ENCODE assay signal across 8 mouse cellular contexts in the genomic region with DNA sequence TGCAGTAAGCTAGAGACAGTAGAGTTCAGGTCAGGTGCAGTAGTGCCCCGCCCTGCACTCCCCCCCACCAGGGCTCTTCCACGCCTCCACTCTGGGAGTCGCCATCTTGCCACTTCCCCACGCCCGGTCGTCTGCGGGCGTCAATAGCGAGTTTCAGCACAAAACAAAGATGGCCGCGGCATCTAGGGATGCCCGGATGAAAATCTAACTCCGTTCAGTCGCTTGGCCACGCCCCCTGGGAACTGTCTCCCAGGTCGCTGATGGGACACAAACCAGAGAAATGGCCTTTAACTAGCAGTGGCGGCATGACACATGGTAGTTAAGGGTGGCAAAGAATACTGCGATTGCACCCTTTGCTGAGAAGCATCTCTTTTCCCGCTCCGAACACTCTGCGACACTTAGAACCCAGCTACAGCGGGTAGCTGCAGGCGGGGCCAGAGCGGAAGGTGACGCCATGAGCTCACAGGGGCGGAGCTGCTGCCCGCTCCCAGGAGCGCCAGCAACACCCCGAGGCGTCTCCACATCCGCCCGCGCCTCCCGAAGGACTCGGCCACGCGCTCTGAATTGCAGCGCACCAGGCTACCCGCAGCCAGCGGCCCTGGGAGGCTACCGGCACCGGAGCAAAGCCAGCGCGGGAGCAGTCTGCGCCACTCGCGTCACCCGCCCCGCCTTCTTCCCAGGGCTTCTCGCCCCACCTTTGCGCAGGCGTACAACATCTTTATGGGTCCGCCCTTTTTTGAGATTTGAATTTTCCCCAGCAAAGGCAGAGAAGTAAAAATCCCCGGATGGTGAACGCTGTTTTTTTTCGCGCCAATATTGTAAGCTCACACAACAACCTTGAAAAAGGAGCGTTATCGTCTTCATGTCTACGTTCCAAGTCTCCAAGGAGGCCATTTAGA. TPM values are rescaled to one million over a fixed set of nuclear protein-coding genes. Genes with fewer than 3 reads are reported as not detected.
DNase-seq lines count a peak whose midpoint lies in the region; ATAC-seq lines count a peak whose summit lies in the region.

No protein-coding gene starts in this region.

- 0 out of 2 replicates have a peak, but pooled peaks cover 4% of the 10 kb centered on the region for H3K36me3 ChIP-seq in heart, embryonic 13.5 days
- H3K36me3 ChIP-seq in liver, embryonic 13.5 days, result peaks cover 22% of the 10 kb centered on the region
- H3K36me3 ChIP-seq in stomach, embryonic 16.5 days (ENCODE audit: control insufficient read depth, insufficient read depth, low read length), result no peaks in the 10 kb centered on the region

- DNase-seq in CD4-positive helper T cell, adult 2 months (ENCODE audit: low read depth, low spot score), result peak; percentile 94
- peak; percentile 87 for DNase-seq in brain, embryonic 18.5 days (ENCODE audit: low read depth, low spot score)
- DNase-seq in kidney, postnatal 10 days, result peak; percentile 93
- DNase-seq in liver, embryonic 13.5 days, result peak; percentile 83
- DNase-seq in neural tube, embryonic 10.5 days (ENCODE audit: extremely low spot score, low spot score), result peak; percentile 86

- peak overlapping the region; percentile 75 for H3K4me2 ChIP-seq in heart, embryonic 13.5 days
- peak overlapping the region; percentile 85 for H3K4me2 ChIP-seq in liver, embryonic 13.5 days
- peak overlapping the region; percentile 48 for H3K4me2 ChIP-seq in stomach, embryonic 16.5 days (ENCODE audit: low read depth, low read length)

- H3K27ac ChIP-seq in heart, embryonic 13.5 days (replicated peaks), result peak overlapping the region; percentile 99
- H3K27ac ChIP-seq in liver, embryonic 13.5 days, result peak overlapping the region; percentile 98
- H3K27ac ChIP-seq in stomach, embryonic 16.5 days (ENCODE audit: low read length), result peak overlapping the region; percentile 99

- H3K9me3 ChIP-seq in heart, embryonic 13.5 days, result no peaks in the 10 kb centered on the region
- H3K9me3 ChIP-seq in liver, embryonic 13.5 days (replicated peaks), result no peaks in the 10 kb centered on the region
- H3K9me3 ChIP-seq in stomach, embryonic 16.5 days (replicated peaks; ENCODE audit: control insufficient read depth, low read length), result no peaks in the 10 kb centered on the region

- H3K9ac ChIP-seq in heart, embryonic 13.5 days, result peak overlapping the region; percentile 88
- peak overlapping the region; percentile 88 for H3K9ac ChIP-seq in liver, embryonic 13.5 days
- H3K9ac ChIP-seq in stomach, embryonic 16.5 days (ENCODE audit: low read length), result peak overlapping the region; percentile 85

- whole genome bisulfite sequencing in heart, embryonic 13.5 days, result 6% methylated on average over 60 of the region's 60 CpGs
- 9% methylated on average over 60 of the region's 60 CpGs for WGBS in liver, embryonic 13.5 days (ENCODE audit: insufficient replicate concordance)
- WGBS in stomach, embryonic 16.5 days, result 11% methylated on average over 57 of the region's 60 CpGs

- H3K4me1 ChIP-seq in heart, embryonic 13.5 days, result peaks cover 24% of the 10 kb centered on the region
- peaks cover 50% of the 10 kb centered on the region for H3K4me1 ChIP-seq in liver, embryonic 13.5 days (replicated peaks)
- peaks cover 11% of the 10 kb centered on the region; the same call in 1 of the 2 replicates for H3K4me1 ChIP-seq in stomach, embryonic 16.5 days (ENCODE audit: control insufficient read depth, insufficient read depth, low read length)

- peak; percentile 60 for ATAC-seq in erythroid progenitor cell, adult 5-6 weeks (replicated peaks; ENCODE audit: low FRiP score, poor library complexity, severe bottlenecking)
- ATAC-seq in heart, embryonic 13.5 days (ENCODE audit: extremely low read depth, insufficient number of reproducible peaks, low FRiP score, low TSS enrichment), result peak; percentile 70
- peak; percentile 72 for ATAC-seq in liver, embryonic 13.5 days (ENCODE audit: low read depth)
- ATAC-seq in stomach, embryonic 16.5 days (ENCODE audit: insufficient read depth, low FRiP score), result peak; percentile 87

- peaks cover 6% of the 10 kb centered on the region for H3K27me3 ChIP-seq in heart, embryonic 13.5 days (replicated peaks)
- H3K27me3 ChIP-seq in liver, embryonic 13.5 days, result no peaks in the 10 kb centered on the region
- H3K27me3 ChIP-seq in stomach, embryonic 16.5 days (ENCODE audit: control insufficient read depth, insufficient read depth, low read length), result no peaks in the 10 kb centered on the region; the same call in 1 of the 2 replicates

- peak overlapping the region; percentile 65 for H3K4me3 ChIP-seq in heart, embryonic 13.5 days
- peak overlapping the region; percentile 83 for H3K4me3 ChIP-seq in liver, embryonic 13.5 days (replicated peaks)
- peak overlapping the region; percentile 71 for H3K4me3 ChIP-seq in stomach, embryonic 16.5 days (replicated peaks; ENCODE audit: low read length)

RNA-seq across cellular contexts. Expression of a gene that starts 1.3 kb away (rescaled TPM):
- 192 and 209 TPM in 2 replicates for total RNA-seq in erythroid progenitor cell, adult 5-6 weeks (2015; ENCODE audit: low replicate concordance)
- total RNA-seq in erythroid progenitor cell, adult 5-6 weeks (2017; ENCODE audit: low replicate concordance), result 123 and 145 TPM in 2 replicates
- polyA plus RNA-seq in heart, embryonic 13.5 days (2015; fragmentation: Nextera tagmentation; extraction: Ambion mirVana), result 31.7 and 34.3 TPM in 2 replicates
- polyA plus RNA-seq in liver, embryonic 13.5 days (2015; fragmentation: Nextera tagmentation; extraction: Ambion mirVana), result 34.9 and 38.5 TPM in 2 replicates
- 37.0 and 39.1 TPM in 2 replicates for polyA plus RNA-seq in stomach, embryonic 16.5 days (2015; fragmentation: Nextera tagmentation; extraction: Ambion mirVana)

RNA-seq across cellular contexts. Expression of a gene that starts 36.8 kb away (rescaled TPM):
- 3.4 TPM in 1 of 2 replicates, not detected in the other for total RNA-seq in erythroid progenitor cell, adult 5-6 weeks (2015; ENCODE audit: low replicate concordance)
- 1.7 TPM in 1 of 2 replicates, not detected in the other for total RNA-seq in erythroid progenitor cell, adult 5-6 weeks (2017; ENCODE audit: low replicate concordance)
- polyA plus RNA-seq in heart, embryonic 13.5 days (2015; fragmentation: Nextera tagmentation; extraction: Ambion mirVana), result 52.1 and 60.4 TPM in 2 replicates
- polyA plus RNA-seq in liver, embryonic 13.5 days (2015; fragmentation: Nextera tagmentation; extraction: Ambion mirVana), result 17.5 TPM in 2 replicates
- 63.3 and 65.5 TPM in 2 replicates for polyA plus RNA-seq in stomach, embryonic 16.5 days (2015; fragmentation: Nextera tagmentation; extraction: Ambion mirVana)

RNA-seq across cellular contexts. Expression of a gene that starts 45.7 kb away (rescaled TPM):
- 17.7 and 34.8 TPM in 2 replicates for total RNA-seq in erythroid progenitor cell, adult 5-6 weeks (2015; ENCODE audit: low replicate concordance)
- total RNA-seq in erythroid progenitor cell, adult 5-6 weeks (2017; ENCODE audit: low replicate concordance), result 14.7 and 25.9 TPM in 2 replicates
- polyA plus RNA-seq in heart, embryonic 13.5 days (2015; fragmentation: Nextera tagmentation; extraction: Ambion mirVana), result 87.0 and 96.6 TPM in 2 replicates
- 129 and 131 TPM in 2 replicates for polyA plus RNA-seq in liver, embryonic 13.5 days (2015; fragmentation: Nextera tagmentation; extraction: Ambion mirVana)
- polyA plus RNA-seq in stomach, embryonic 16.5 days (2015; fragmentation: Nextera tagmentation; extraction: Ambion mirVana), result 126 and 134 TPM in 2 replicates

RNA-seq across cellular contexts. Expression of a gene that starts 45.8 kb away (rescaled TPM):
- total RNA-seq in erythroid progenitor cell, adult 5-6 weeks (2015; ENCODE audit: low replicate concordance), result 12.2 and 16.9 TPM in 2 replicates
- 14.5 and 21.0 TPM in 2 replicates for total RNA-seq in erythroid progenitor cell, adult 5-6 weeks (2017; ENCODE audit: low replicate concordance)
- 1.5 TPM in 2 replicates for polyA plus RNA-seq in heart, embryonic 13.5 days (2015; fragmentation: Nextera tagmentation; extraction: Ambion mirVana)
- 4.7 and 4.8 TPM in 2 replicates for polyA plus RNA-seq in liver, embryonic 13.5 days (2015; fragmentation: Nextera tagmentation; extraction: Ambion mirVana)
- 4.7 and 5.7 TPM in 2 replicates for polyA plus RNA-seq in stomach, embryonic 16.5 days (2015; fragmentation: Nextera tagmentation; extraction: Ambion mirVana)

RNA-seq across cellular contexts. Expression of a gene that starts 56.3 kb away (rescaled TPM):
- 81.3 and 83.6 TPM in 2 replicates for total RNA-seq in erythroid progenitor cell, adult 5-6 weeks (2015; ENCODE audit: low replicate concordance)
- total RNA-seq in erythroid progenitor cell, adult 5-6 weeks (2017; ENCODE audit: low replicate concordance), result 58.8 and 59.3 TPM in 2 replicates
- polyA plus RNA-seq in heart, embryonic 13.5 days (2015; fragmentation: Nextera tagmentation; extraction: Ambion mirVana), result 45.2 and 50.3 TPM in 2 replicates
- 25.0 and 27.7 TPM in 2 replicates for polyA plus RNA-seq in liver, embryonic 13.5 days (2015; fragmentation: Nextera tagmentation; extraction: Ambion mirVana)
- polyA plus RNA-seq in stomach, embryonic 16.5 days (2015; fragmentation: Nextera tagmentation; extraction: Ambion mirVana), result 63.0 and 66.8 TPM in 2 replicates

Comparison
In these comparisons a context has a peak if more than half of its experiments do, and no peak if none do; other contexts are left out.
1. Peak in every context shown above with its lines: DNase-seq, ATAC-seq, H3K4me3 ChIP-seq and H3K27ac ChIP-seq.